Mouse (Mus musculus) right cerebral cortex, adult 2 months (tissue): ENCODE measurements around the gene Dcaf4.
A peak's percentile ranks its signal among the peaks of the same experiment; 100 is the strongest.

Experiments
- DNase-seq, 2 experiments: peaks; one replicate each; pipeline ENCODE4 v3.0.0; 2021 to 2022; ENCODE audit warnings: low spot score in 2 of 2

The Dcaf4 gene

DNA sequence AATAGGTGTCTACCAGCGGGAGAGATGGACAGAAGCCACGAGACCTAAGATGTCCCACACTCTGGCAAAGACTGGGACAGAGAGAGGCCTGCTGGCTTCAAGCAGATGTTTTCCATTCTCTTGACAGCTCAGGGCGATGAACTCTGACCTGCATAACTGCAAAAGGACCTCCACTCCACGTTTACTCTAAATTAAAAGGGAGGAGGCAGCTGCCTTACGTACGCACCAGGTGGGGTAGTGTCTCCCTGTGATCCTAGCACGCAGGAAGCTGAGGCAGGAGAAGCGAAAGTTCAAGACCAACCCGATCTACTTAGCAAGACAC, 24.3 kb upstream of the Dcaf4 start:
- DNase-seq, result no peak

GRCm38 (mm10) chr12:83496336-83496735, 23.9 kb upstream of the Dcaf4 start:
- DNase-seq, result no peak

DNA sequence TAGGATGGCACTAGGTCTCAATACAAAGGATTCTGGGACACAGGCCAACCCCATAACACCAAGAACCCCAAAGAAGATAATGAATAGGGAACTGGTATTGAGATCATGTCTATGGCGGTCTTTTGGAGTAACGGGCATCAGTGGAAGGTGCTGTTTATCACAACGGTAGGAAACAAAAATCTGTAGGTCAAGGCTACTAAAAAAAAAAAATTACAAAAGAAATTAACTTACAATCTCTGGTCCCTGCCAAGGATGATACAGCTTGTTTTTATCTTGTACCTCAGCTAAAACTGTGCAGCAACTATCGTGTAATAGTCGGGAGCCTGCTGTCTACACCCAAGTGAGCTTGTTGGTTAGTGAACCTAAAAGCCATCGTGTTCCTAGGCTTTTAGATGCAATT, 23.5 kb upstream of the Dcaf4 start:
- no peak for DNase-seq

DNA sequence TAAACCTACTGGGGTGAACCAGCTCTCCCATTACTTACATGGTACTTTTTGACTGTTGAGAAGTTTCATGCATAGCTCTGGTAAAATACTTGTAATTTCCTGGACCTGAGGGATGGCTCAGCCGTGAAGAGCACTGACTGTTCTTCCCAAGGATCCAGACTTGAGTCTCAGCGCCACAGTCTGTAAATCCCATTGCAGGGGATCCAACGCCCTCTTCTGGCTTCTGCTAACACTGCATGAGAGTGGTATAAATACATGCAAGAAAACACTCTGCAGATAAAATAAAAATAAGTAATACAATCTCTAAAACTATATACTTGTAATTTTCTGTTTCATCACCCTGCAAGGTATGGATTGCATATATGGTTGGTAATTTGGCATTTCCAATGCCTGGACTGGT, 22.3 kb upstream of the Dcaf4 start:
- DNase-seq, result no peak

- no peak for DNase-seq
These were observed 21.0 kb upstream of the Dcaf4 start for GRCm38 (mm10) chr12:83499256-83499655.

DNA sequence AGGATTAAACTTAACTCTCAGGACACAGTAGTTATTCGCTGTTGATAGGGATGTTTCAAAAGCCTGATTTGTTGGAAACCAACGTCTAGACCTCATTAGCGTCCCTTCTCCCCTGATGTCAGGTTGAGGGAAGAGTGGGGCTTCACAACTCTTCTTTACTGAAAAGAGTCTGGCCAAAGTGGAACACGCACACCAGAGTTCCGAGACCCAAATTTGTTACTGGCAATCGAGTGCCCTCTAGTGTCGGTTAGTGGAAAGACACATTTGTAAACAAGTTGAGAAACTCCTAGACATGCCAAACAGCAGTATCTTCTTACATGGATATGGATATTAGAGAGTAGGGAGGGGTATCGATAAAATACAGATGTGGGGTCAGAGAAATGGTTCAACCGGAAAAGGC, 18.1 kb upstream of the Dcaf4 start:
- DNase-seq, result peak; percentile 75 to 82

DNA sequence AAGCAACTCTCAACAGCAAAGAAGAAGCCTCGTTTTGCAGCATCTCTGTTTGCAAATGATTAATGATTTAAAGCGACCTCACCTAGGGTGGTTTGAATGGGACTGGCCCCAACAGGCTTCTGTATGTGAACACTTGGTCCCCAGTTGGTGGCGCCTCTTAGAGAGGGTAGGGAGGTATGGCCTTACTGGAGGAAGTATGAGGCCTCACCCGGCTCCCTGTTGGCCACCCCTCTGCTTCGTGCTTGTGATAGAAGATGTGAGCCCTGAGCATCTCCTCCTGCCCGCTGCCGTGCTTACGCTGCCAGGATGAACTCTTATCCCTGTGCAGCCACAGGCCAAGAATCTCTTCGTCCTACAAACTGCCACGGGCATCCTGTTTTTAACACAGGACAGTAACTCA, 13.7 kb upstream of the Dcaf4 start:
- no peak for DNase-seq

- DNase-seq, result no peak
These were observed 9.7 kb upstream of the Dcaf4 start for GRCm38 (mm10) chr12:83510586-83510985.

GRCm38 (mm10) chr12:83512783-83513182, 7.5 kb upstream of the Dcaf4 start:
- DNase-seq, result peak in 1 of 2 experiments; percentile 20

- no peak for DNase-seq
These were observed 7.1 kb upstream of the Dcaf4 start for GRCm38 (mm10) chr12:83513185-83513584.

- no peak for DNase-seq
These were observed 6.0 kb upstream of the Dcaf4 start for GRCm38 (mm10) chr12:83514216-83514615.

GRCm38 (mm10) chr12:83517580-83517979, 2.7 kb upstream of the Dcaf4 start:
- no peak for DNase-seq

DNA sequence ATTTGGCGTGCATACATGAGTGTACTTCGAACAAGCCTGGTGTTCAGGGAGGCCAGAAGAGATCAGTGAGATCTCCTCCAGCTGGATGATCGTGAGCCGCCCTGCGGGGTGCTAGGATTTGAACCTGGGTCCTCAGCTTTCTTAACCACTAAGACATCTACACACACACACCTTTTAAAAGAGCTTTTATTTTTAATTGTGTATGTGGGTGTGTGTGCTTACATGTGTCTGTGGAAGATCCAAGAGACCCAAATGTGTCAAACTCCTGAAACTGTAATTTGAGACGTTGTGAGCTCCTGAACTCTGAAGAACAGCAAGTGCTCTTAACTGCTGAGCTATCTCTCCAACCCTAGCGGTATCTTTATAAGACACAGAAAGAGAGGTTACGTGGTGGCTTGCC, 817 bp downstream of the Dcaf4 start:
- DNase-seq, result no peak

GRCm38 (mm10) chr12:83523056-83523455, 2.8 kb downstream of the Dcaf4 start:
- no peak for DNase-seq

GRCm38 (mm10) chr12:83523892-83524291, 3.6 kb downstream of the Dcaf4 start:
- DNase-seq, result no peak

DNA sequence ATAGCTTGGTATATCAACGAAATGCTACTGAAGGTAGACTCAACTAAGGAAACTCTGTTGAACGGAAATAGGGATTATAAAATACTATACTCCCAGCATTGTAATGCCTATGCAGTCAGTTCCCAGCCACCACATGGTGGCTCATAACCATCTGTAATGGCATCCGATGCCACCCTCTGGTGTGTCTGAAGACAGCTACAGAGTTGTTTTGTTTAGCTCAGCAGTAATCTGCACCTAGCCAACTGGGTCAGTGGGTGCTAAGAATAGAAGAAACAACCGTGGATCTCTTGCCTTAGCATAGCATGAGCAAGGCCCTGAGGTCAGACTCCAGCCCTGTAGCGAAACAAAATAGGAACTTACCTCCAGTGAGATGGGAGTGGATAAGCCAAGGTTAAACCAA, 4.1 kb downstream of the Dcaf4 start:
- DNase-seq, result no peak

DNA sequence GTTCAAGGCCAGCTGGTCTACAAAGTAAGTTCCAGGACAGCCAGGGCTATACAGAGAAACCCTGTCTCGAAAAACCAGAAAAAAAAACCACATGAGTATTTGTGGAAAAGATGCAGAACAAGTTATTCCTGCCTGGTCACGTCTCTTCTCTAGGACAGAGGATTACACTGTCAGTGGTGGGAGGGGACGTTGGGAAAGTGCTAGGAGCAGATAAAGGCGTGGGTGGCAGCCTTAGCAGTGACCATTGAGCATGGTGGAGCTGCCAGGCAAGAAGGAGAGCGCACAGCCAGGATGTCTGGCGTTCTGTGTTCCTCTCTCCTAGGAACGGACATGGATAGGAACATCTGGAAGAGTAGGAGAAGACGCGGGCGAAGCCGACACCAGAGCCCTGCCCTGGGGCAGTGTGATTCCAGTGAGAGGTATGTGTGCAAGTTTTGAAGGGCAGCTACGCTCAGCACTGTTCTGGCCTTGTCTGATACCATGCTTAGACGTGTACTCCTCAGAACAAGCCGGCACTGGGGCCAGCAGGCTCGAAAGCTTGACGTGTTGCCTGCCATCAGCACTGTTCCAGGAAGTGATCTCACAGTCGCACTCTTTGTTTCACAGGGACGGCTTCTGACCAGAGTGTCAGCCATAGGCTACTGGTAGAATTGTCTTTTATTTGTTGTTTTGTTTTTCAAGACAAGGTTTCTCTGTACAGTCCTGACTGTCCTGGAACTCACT, 5.7 kb downstream of the Dcaf4 start:
- no peak for DNase-seq

GRCm38 (mm10) chr12:83527816-83528215, 7.5 kb downstream of the Dcaf4 start:
- no peak for DNase-seq

DNA sequence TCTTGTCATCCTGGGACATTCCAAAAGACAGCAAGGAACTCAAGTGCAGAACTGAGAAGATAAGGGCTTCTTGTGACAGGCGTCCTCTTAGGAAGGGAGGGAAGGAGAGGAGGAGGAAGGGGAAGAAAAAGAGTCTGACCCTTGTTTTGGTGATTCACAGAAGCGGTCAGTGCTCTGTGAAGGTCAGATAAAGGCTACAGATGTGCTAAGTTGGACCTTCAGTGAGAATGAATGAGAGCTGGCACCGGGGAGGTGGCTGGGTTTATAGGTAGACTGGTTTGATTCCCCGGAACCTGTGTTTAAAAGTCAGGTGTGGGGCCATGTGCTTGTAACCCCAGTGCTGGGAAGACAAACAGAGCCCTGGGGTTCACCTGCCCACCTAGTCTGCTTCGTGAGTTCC, 8.4 kb downstream of the Dcaf4 start:
- DNase-seq, result no peak

GRCm38 (mm10) chr12:83531992-83532391, 11.7 kb downstream of the Dcaf4 start:
- DNase-seq, result no peak

DNA sequence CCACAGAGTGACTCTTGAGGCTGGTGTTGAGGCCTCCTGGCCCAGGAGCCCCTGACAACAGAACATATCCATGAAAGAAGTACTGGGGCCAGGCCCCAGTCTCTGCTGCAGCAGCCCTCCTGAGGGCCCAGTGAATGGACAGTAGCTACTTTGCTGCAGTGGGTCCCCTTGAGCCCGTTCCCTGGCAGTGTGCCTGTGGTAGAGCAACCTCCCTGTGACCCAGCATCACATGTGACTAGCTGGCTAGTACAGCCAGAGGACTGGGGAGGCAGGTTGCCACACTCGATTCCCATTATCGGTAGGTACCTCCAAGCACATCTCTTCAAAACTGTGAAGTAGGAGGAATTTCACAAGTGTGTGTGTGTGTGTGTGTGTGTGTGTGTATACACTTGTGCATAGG, 12.7 kb downstream of the Dcaf4 start:
- DNase-seq, result no peak

- DNase-seq, result no peak
These were observed 13.9 kb downstream of the Dcaf4 start for GRCm38 (mm10) chr12:83534190-83534589.

DNA sequence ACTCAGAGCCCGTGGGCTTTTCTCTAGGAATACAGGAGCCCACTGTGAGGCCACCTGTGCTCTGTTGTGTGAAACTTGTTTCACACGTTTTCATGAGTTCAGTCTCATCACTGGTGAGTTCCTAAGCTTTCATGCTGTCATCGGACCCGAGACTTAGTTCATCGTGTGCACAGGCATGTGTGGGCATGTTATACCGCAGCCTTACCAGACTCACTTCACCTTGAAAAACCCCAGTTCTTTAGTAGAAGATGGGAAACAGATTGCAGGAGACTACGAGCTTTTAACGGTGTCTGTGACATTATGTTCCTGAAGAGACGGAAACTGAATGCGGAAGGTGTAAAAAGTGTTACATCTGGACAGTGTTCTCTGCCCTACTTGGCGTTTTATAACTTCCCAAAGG, 15.2 kb downstream of the Dcaf4 start:
- DNase-seq, result no peak

GRCm38 (mm10) chr12:83536039-83536438, 15.8 kb downstream of the Dcaf4 start:
- no peak for DNase-seq
